Mouse (Mus musculus) retina, embryonic 14.5 days (tissue): ENCODE measurements around the gene Emc10.
A peak's percentile ranks its signal among the peaks of the same experiment; 100 is the strongest.

ENCODE experiments used
- DNase-seq: peaks from one replicate; pipeline ENCODE4 v3.0.0-alpha.2; 2015; ENCODE audit warnings: low spot score

Emc10 gene

GRCm38 (mm10) chr7:44484841-44485571 lies 11.3 kb downstream of the Emc10 start:
- DNase-seq = peak; percentile 95

- DNase-seq = no peak
Observed at GRCm38 (mm10) chr7:44484109-44484508, 12.2 kb downstream of the Emc10 start.

DNA sequence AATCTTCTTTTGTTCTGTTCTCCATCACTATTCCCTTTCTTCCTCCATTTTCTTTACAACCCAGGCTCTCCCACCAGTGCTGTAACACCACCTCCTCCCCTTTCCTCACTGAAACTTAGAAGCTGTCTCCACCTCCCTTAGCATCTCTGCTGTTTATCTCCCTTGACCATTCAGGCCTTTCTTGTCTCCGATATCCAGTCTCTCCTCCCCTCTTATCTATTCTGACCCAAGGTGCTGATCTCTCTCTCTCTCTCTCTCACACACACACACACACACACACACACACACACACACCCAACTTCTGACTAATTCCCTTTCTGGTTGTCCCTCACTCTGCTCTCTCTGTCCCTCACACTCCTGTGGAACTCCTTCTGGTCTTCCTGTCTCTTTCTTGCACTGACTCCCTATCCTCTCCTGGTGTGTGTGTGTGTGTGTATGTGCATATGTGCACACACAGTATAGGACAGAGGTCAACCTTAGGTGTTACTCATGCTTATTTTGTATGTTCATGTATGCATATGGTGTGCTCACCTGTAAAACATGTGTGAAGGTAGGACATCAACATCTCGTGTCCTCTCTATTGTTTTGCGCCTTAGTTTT lies 13.4 kb downstream of the Emc10 start:
- no peak for DNase-seq

DNA sequence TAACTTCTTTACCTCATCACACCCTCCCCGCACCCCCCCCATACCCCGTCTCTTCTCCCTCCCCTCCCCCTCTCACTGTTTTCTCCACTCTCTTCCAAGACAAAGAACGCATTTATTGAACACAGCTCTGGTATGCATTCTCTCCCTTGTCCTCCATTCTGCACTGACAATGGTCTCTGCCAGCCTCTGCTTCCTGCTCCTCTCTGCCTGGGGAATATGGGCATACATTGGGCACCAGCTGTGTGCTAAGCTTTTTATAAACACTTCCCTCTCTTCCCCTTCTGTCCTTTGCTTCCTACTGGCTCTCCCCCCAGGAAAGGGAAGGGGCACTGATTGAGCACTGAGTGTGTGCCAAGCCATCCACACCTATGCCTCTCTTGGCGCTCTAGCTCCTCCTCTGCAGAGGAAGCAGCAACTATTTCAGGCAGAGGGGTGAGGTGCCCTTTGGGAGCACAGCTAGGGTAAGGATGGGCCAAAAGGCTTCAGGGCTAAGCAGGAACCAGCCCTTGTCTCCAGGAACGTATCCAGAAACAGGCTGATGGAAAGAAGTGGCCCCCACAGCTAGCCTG lies 21.2 kb downstream of the Emc10 start:
- DNase-seq = no peak

GRCm38 (mm10) chr7:44474419-44474818 lies 21.9 kb downstream of the Emc10 start:
- peak; percentile 66 for DNase-seq

GRCm38 (mm10) chr7:44472961-44473646 lies 23.2 kb downstream of the Emc10 start:
- no peak for DNase-seq

DNA sequence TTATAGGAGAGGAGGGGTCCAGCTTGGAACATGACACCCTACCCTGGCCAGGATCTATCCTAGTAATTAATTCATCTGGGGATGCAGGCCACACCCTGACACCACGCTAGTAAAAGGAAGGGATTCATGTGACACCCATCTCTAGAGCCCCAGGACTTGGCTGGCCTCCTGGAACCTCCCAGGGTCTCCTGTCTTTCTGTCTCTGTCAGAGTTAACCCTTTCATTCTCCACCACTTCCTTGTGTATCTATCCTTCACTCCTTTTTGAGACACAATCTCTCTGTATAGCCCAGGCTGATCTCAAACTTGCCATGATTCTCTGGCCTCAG lies 23.8 kb downstream of the Emc10 start:
- DNase-seq = no peak

DNA sequence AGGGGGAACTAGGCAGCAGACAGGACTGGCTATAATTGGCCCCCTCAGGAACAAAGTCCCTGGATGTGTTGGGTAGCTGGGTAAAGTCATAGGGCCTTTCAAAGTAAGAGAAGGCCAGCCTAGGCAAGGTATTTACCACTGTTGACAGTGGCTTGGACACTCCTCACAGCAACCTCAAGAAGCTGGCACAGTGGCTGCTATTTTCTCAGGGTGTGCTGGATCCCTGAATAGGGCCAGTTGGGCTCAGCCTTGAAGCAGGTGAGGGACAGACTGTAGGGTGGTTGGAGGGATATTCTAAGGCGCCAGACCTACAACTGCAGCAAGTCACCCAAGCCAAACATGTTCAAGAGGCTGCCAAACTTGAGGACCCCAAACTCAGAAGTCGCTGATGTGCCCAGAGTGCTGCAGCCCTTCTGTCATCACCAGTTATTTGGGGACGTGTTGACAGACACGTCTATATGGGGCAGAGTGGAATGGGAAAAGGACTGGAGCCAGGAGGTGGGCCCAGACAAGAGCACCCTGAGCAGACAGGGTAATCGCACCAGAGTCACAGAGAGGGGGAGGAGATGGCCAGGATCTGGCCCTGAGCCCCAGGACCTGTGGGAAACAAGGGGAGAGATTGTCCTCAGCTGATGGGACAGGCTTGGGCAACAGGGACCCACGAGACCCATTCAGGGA lies 24.3 kb downstream of the Emc10 start:
- no peak for DNase-seq

DNA sequence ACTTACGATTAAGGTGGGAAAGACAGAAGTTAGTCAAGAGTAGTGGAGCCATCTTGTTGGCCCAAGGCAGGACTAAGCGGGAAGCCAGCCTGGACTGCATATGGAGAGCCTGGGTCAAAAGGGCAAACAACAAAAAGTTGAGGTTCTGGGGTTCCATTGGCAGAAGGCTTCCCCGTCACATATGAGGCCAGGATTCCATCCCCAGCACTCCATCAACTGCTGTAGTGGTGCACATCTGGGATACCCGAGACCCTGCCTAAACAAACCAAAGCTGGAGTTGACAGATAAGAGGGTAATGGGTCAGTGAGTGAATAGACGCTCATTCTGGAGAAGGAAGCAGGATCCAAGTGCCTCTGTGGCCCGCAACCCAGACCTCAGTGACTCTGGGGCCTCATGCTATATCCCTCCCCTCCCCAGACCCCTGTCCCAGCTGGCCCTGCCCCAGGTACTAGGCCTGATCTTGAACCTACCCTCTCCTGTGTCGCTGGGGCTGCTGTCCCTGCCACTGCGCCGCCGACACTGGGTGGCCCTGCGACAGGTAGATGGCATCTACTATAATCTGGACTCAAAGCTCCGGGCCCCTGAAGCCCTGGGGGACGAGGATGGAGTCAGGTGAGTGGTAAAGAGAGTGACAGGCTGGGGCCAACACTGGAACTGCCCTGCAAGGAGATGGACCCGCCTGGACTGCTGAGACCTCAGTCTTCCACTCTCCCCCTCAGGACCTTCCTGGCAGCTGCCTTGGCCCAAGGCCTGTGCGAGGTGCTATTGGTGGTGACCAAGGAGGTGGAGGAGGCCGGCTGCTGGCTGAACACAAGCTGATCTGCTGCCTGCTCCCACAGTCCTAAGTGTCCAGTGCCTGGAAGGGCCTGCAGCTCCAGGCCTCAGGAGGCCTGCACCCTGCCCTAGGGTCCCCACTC lies 25.4 kb downstream of the Emc10 start:
- no peak for DNase-seq

GRCm38 (mm10) chr7:44469677-44470675 lies 26.4 kb downstream of the Emc10 start:
- DNase-seq = no peak

GRCm38 (mm10) chr7:44468644-44469285 lies 27.6 kb downstream of the Emc10 start:
- no peak for DNase-seq

DNA sequence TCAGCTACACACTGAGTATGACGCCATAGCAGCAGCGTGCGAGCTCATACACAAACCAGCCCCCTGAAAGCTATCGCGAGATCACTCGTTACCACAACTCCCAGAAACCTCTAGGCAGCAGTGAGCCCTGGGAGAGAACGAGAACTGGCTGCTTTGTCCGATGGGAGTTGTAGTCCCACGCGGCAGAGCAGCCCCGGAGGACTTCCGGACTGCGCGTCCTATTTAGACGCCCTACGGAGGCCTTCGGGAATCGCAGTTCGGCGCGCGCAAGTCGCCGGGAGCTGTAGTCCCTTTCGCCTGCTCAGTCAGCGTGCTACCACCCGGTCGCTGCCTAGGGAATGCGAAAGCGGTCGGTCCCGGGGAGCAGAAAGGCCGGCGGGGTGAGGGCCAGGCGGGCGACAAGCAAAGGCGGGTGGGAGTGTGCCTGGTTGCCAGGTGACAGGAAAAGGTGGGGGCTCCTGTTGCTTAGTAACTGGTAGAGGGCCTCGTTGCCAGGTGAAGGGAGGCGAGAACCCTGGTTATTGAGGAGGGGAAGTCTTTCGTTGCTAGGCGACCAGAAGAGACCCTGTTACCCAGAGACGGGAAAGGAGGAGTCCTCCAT lies 28.4 kb downstream of the Emc10 start, which contains the start of gene Josd2:
Josd2 (plus strand) TSS at position 170 of the 601 bp plus-strand sequence.
- DNase-seq = peak; percentile 98

GRCm38 (mm10) chr7:44466888-44467311 lies 29.4 kb downstream of the Emc10 start:
- no peak for DNase-seq

DNA sequence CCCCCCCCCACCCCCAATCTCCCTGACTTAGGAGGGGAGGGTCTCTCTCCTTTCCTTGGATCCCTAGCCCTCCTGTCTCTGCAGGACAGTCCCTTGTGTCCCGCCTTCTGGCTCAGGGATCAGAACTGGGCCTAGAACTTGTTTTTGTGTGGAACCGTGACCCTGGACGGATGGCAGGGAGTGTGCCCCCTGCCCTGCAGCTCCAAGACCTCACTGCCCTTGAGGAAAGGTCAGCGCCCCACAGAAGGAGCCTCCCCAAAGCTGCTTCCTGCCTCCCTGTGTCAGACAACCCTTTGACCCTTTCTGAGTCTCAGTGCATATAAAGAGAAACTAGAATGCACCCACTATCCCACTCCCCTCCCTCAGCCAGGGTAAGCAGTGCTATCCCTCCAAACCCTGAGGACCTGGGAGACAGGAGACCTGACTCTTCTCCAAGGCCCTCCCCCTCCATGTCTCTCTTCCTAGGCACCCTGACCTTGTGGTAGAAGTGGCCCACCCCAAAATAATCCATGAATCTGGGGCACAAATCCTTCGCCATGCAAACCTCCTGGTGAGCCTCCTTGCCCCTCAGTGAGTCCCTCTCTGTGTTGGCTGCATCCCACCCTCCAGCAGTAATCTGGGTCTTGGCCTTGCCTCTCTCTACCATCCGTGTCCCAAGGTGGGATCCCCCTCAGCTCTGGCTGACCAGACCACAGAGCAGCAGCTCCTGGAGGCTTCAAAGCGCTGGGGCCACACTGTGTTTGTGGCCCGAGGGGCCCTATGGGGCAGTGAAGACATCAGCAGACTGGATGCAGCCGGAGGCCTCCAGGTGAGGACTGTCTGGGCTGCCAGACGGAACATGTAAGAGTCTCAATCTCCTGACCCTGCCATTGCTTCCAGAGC lies 30.1 kb downstream of the Emc10 start:
- no peak for DNase-seq

- no peak for DNase-seq
Observed at GRCm38 (mm10) chr7:44465111-44465510, 31.2 kb downstream of the Emc10 start, which contains the start of gene Aspdh. Aspdh (plus strand) TSS chr7:44465391.

GRCm38 (mm10) chr7:44464511-44464910 lies 31.8 kb downstream of the Emc10 start:
- peak; percentile 56 for DNase-seq

GRCm38 (mm10) chr7:44463556-44464225 lies 32.6 kb downstream of the Emc10 start:
- no peak for DNase-seq
